Mouse (Mus musculus) stomach, embryonic 15.5 days (tissue): ENCODE results near the gene Myo10. TPM values are rescaled to one million over a fixed set of nuclear protein-coding genes. Genes with fewer than 3 reads are reported as not detected.

ENCODE experiments used
- polyA plus RNA-seq: library from polyadenylated mRNA; unstranded; fragments of >200 nt; fragmentation: Nextera tagmentation; extraction: Ambion mirVana; gene quantifications from 2 replicates; pipeline ENCODE4 v1.2.1, GENCODE M21; 2015

Gene Myo10
- polyA plus RNA-seq, 1 experiment from 2014 or later: 32.4 TPM

Other genes starting within 250 kb of the Myo10 start
- gene Basp1, start 208.8 kb upstream of the Myo10 start, polyA plus RNA-seq: 40.8 and 43.4 TPM in 2 replicates
- 13.7 and 17.0 TPM in 2 replicates for gene Retreg1, start 220.7 kb downstream of the Myo10 start, polyA plus RNA-seq